Mouse (Mus musculus): ENCODE measurements around the gene Atoh7.
"Not testable (repeated sequence)": the region's sequence is repeated elsewhere in the genome, so short reads cannot be mapped to it uniquely, and the experiment has no call there.

The Atoh7 gene

DNA sequence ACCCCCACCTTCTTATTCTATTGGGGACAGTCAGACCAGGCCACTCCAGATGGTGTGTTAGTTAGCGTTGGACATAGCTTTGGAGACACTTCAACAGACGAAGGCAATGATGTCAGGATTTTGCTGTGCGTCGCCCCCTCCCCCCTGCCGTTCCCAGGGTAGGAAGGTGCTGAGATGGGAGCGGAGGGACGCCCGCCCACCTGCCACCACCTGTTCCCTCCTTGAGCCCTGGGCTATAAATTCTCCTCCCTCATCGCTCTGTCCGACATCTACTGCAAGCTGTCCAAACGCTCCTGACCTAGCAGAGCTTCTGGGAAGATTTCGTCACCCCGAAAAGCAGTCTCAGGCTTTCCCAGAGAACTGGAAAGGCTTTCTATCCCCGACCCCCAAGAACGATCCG is at the start of gene Atoh7:
TSS of gene Atoh7 (plus strand) at position 131 of the 400 bp plus-strand sequence.
- peak; percentile 50 to 51 for DNase-seq (ENCODE audit: low spot score in 2 of 2)

DNA sequence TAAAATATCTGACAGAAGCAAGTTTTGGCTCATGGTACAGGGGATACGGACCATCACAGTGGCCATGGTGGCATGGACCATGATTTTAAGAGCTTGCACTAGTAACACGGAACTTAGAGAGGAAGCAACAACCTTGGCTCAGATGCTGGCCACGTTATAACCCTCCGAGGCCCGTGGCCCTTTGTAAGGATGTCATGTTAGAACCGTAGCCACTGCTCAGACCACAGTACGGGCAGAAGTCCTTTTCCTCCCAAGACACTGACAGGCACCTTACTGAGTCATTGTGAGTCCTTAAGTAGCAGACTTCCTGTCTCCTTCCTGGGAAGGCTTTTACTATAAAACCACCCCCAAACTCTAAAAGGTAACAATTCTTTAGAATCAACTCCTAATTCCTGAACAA is 48.2 kb upstream of the Atoh7 start:
- no peak for DNase-seq (ENCODE audit: low spot score in 2 of 2)

DNA sequence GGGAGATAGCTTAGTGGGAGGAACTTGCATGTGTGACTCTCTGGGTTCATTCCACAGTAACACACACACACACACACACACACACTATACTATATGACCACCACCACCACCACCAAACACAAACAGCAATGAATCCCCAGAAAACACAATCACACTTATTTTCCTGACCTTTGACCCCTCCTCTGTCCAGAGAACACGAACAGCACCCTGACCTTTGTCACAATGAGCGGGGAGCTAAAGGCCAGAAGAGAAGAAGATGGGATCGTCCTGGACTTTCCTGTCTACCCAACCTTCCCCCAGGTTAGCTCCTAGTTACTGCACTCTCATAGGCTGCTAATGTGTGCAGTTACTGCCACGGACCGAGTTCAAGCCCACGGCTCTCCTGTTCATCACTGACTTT is 47.4 kb upstream of the Atoh7 start:
- no peak for DNase-seq (ENCODE audit: low spot score in 2 of 2)

DNA sequence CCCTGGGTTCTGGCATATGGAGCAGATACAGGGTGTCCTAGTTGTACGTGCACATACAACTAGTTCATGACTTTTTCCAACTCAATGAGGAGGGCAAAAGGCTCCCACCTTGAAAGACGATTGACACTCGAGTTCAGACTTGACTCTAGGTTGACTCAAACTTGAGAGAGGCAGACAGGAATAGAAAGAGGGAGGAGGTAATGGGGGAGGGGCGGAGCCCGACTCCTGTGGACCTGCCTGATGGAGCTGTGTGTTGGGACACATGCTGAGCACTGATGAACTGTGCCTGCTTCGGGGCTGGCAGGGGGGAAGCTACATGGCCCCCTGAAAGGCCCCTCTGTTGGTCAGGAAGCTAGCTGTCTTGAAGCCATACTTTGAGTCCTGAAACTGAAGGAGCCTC is 46.4 kb upstream of the Atoh7 start:
- no peak for DNase-seq (ENCODE audit: low spot score in 2 of 2)

DNA sequence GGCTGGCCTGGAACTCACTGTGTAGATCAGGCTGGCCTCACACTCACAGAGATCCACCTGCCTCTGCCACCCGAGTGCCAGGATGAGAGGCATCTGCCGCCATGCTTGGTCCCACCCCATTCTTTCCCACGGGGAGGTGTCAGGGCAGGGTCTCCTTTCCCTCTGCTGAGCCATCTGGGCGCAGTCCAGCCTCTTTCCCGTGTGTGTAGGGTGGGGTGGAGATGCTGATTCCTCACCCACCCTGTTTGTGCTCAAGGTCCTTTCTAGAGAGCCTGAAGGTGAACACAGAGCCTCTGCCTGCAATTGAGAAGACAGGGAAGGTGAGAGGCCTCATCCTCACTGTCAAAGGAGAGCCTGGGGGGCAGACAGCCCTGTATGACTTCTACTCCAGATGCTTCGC is 45.4 kb upstream of the Atoh7 start:
- not testable (repeated sequence) for DNase-seq (ENCODE audit: low spot score in 2 of 2)

DNA sequence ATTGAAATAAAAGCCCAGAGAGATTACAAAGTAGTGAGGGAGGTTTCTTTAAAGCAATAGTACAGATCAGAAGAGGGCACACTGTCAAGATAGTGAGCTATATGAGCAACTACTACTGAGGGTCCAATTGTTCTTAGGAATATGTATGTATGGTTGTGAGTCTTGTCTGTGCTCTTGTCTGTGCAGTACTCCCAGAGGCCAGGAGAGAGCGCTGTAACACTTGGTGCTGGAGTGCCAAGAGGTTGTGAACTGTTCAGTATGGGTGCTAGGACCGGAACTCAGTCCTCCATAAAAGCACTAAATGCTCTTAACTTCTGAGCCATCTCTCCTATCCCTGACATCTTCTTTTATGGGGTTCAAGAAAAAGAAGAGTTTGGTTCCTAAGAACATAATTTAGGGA is 44.9 kb upstream of the Atoh7 start:
- no peak for DNase-seq (ENCODE audit: low spot score in 2 of 2)

DNA sequence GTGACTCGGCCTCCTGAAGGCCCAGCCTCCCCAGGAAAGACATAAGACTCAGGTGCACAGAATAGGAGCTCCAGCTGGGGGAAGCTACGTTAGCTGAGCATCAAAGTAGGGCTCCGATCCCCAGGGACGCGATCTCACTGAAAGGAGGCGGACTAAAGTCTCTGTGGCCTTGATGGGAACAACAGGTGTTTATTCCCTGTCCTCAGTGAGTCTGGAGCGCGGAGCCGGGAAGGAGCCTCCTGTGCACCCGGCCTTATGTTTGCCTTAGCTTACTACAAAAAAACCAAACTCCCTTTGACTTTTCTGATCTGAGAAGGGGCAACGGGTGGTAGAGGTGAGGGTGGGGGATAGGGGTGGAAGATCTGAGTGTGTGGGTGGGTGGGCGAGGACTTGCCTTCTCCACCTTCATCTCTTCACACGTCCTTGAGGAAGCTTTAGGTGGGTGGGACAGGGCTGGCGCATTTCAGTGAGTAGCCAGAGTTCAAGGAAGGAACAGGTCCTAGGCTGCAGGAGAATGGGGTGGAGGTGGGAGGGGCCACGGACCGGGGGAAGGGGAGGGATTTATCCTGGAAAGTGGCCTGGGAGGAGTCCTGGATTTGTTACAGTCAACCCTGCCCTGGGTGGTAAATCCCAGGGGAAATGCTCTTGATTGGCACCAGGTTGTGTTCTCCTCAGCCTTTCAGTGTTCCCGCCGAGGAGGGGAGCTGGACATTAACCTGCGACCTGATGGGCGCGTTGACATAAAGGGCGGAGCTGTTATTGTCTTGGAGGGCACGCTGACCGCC is 42.3 kb upstream of the Atoh7 start:
- no peak for DNase-seq (ENCODE audit: low spot score in 2 of 2)

DNA sequence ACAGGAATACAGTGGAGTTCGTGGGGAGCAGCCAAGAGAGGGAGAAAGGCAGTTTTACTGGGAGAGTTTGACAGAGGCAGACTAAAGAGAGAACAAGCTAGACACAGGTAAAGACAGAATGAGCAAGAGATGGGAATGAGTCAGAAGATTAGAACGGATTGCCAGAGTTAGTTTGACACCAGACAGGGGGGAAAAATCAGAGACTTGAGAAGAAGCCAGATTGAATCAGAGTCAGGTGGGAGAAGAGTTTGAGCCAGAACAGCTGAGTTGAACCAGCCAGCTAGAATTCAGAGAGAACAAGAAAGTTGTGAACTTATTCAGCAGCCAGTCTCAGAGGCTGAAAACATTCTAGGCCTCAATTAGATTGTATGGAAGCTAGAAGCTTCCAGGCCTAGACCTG is 39.6 kb upstream of the Atoh7 start, which contains the start of gene Pbld1:
TSS of gene Pbld1 (plus strand) at position 301 of the 400 bp plus-strand sequence.
- DNase-seq (ENCODE audit: low spot score in 2 of 2) = no peak

DNA sequence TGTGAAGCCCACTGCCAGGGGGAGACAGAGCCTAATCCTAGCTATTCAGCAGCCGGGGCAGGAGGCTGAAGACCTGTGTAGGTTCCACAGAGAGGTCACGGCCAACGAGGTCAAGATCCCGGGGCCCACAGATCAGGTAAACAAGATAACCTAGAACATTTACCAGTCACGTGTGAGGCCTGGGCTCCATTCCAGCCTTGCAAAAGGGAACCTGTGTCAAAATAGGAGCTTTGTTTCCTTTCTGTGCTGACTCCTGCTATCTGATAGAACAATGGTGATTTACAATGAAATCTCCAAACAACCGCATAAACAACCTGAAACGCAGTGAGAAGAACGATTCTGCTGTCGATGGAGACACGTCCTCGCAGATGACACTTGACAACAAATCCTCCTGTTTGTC is 39.0 kb upstream of the Atoh7 start:
- no peak for DNase-seq (ENCODE audit: low spot score in 2 of 2)

DNA sequence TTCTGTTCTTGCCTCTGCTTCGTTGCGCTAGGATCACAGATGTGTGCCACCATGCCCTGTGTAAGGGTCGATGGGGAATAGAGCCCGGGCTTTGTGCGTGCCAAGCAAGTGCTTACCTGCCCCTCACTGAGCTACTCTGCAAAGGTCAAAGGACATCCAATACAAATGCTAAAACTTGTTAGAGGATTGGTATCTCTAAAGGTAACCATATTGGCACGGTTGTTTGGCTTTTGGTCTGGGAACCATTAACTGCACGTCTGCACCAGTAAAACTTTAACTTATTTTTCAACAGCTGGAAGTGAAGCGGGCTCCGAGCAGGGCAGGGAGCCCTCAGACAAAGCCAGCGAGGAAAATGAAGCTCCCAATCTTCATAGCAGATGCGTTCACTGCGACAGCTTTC is 38.2 kb upstream of the Atoh7 start:
- no peak for DNase-seq (ENCODE audit: low spot score in 2 of 2)

DNA sequence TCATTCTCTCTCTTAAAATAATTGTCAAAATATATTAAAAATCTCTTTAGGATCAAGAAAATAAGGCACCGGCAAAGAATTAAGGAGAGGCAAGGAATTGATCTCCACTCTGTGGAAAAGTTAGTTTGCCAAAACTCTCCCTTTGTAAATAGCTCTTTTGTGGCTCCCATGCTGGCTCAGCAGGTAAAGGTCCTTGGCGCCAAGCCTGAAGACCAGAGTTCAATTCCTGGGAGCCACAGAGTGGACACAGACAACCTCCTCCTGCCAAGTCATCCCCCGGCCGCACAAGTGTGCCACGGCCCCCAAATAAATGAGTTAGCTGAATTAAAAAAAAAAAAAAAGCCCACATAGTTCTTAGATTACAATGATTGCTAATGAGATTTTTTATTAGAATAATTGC is 36.8 kb upstream of the Atoh7 start:
- DNase-seq (ENCODE audit: low spot score in 2 of 2) = no peak

DNA sequence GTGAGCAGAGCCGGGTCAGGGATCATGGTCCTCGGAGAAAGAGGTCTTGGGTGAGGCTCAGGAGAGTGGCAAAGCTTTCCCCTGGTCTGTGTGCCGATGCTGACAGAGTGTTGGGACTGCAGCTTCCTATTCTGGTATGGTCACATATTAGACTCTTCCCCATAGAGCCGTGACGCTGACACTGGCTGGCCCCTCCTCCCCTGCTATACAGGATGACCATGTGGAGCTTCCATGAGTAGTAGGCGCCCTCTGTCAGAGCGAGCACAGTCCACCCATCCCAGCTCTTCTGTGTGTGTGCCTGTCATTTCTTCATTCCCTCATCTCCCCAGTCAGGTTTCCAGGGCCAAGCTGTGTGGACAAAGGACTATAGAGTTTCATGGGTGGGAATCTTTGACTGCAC is 36.1 kb upstream of the Atoh7 start:
- DNase-seq (ENCODE audit: low spot score in 2 of 2) = no peak

DNA sequence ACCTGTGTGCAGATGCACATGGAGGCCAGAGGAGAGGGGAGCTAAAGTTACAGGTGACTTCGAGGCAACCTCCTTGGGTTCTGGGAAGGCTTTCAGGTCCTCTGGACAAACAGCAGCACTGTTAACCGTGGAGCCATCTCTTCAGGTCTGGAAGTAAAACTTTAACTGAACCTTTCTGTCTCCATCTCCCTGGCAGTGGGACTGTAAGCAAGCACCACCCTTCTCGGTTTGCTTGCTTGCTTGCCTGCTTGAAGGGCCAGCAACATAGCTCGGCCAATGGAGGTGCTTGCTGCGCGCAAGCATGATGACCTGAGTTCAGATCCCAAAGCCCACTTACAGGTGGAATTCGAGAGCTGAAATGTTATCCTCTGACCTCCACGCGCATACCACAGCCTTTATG is 34.9 kb upstream of the Atoh7 start:
- no peak for DNase-seq (ENCODE audit: low spot score in 2 of 2)

DNA sequence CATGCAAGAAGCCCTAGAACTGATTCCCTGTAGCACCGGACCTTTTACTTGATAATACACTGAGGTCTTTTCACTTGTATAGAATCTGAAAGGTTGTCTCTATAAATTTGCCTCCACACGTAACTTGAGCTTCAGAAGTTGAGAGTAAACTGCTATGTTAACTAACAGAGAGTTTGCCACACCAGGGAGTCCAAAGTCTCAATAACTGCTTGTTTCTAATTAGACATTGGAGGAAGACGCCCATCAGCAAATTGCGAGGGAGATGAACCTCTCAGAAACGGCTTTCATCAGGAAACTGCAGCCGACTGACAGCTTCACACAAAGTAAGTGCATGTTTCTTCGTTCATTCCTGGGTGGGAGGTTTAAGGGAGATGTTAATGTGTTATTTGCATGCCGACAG is 33.9 kb upstream of the Atoh7 start:
- no peak for DNase-seq (ENCODE audit: low spot score in 2 of 2)

DNA sequence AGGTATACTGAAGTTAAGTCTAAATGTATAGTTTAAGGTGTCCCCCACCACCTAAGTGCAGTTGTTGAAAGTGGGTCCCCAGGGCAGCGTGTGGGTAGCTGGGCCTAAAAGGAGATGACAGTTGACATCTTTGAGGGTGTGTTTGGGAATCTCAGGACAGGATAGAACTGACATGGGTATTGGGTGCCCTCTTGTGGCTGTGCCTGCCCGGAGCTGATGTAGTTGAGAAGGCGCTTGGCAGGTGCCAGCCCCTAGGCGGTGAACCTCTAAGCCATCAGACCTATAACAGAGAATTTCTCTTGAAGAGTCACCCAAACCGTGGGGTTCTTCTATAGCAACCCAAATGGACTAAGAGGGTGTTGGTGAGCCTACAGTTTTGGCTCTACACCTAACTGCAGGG is 33.5 kb upstream of the Atoh7 start:
- peak; percentile 79 to 86 for DNase-seq (ENCODE audit: low spot score in 2 of 2)

DNA sequence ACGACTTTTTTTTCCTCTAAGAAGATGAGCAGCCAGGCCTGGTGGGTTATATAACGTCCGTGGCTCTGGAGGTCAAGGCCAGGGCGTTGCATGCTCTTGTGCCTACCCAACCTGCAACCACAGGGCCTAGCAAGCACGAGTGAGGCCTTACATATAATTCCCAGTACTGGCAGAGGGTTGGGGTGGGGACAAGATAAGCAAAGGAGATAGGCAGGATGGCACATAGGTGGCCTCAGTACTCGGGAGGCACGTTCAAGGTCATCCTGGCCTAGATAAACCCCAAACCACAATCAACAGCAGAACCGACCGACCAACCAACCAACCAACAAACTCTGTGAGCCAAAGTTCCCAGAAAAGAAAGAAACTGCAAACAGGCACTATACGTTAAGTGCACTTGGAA is 13.1 kb upstream of the Atoh7 start:
- no peak for DNase-seq (ENCODE audit: low spot score in 2 of 2)

DNA sequence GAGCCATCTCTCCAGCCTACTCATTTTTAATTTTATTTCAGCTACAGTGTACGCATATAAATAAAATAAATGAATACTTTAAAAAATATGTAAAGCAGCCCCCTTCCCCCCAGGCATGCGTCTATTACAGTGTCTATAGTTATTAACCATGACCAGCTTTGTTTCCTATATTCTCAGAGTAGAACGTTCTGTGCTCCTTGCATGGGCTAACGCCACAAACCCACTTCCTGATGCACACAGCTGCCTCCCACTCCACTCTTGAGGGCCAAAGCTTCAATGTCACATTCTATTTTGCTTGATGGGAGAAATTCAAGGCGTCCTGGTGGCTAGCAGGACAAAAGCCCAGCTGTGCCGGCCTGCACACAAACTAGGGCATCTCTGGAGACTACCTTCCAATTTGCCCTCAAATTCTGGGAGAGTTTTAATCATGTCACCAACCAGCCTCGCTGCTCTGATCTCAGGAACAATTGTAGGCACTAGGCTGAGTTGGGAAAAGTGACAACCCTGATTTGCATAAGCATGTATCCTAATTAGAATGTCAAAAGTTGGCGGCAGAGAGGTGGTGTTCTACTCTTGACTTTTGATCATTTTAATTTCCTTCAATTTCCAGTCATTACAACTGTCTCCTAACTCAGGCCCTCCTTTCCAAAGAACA is 10.2 kb upstream of the Atoh7 start:
- no peak for DNase-seq (ENCODE audit: low spot score in 2 of 2)

DNA sequence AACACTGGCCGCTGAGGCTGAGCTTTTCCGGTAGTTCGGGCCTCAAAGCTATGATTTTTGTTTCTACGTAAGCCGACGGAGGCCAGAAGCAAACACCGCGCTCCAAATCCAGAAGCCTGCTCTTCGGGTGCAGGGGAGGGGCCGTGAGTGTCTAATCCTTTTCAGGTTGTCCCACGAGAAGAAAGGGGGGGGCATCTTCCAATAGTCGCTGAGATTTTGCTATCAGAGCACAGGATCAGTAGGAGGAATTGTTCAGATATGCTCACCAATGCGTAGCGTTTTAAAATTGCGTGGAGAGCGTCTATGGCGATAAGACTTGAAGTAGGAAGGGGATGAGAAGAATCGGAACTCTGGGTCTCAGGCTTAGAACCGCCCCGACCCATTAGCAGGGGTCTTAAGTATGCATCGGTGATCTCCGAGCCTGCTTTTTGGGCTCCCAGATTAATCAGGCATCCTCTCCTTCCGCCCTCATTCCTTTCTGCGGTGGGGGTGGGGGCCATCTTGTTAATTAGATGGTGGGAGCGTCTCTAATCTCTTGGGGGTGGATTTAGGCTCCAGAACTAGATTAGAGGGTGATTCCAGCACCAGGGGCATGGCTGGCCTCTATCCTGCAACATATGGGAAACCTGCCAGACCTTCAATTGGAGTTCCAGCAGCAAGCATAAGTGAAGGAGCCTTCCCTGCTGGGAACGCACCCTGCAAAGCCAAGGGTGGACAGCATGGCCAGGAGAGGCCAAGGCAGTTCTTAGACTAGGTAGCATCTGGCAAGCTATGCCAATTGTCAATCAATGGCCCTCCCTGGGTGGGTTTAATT is 9.5 kb upstream of the Atoh7 start:
- no peak for DNase-seq (ENCODE audit: low spot score in 2 of 2)

DNA sequence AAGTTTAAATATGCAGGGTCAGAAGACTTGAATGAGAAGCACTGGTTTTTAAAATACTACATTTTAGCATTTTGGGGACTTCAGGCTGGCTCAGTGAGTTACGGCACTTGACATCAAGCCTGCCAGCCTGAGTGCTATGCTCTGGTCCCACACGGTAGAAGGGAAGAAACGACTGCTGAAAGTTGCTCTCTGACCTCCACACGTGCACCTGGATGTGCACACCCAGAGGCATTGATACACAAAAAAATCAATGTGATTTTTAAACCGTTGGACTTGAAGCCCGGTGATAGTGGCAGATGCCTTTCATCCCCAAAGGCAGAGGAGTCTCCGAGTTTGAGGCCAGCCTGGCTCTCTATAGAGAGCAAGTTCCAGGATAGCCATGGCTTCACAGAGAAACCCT is 7.5 kb upstream of the Atoh7 start:
- DNase-seq (ENCODE audit: low spot score in 2 of 2) = no peak

DNA sequence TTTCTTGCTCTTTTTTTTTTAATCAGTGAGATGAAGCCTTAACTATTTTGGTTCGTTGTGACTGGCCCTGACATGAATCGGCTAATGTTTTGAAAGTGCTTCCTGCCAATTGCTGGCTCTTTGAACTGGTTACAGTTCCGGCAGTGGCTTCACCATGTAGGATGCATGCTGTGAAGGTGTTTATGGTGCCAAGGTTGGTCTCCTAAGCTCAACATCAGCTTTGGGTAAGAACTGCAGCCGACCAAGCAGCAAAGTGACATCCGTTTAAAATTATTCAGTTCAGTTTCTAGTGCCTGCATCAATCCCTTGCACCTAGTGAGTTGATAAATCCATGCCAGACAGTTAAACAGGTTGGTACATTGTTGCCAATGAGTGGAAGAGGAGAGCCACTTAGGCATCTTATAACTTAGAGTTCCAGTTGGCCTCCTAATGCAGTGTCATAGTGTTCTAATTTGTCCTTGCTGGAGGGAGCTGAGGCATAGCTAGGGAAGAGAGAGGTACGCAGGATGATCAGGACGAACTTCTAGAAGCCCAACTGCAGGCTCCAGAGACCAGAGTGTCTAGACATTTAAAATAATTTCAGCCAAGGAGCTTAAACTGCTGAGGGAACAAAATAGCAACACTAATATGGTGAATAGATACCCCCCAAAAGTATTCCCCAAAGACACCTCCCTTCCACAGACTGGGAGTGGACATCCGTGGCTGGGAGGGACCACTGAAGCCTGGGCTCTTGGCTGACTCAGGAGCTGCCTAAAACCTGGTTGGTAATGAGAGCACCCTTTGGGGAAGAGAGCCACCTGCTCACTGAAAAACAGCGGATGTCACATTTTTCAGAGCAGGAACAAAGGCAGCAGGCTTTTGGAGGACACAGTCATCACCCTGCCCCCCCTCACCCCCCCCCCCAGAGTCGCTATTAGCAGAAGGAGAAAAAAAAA is 6.6 kb upstream of the Atoh7 start:
- DNase-seq (ENCODE audit: low spot score in 2 of 2) = no peak

DNA sequence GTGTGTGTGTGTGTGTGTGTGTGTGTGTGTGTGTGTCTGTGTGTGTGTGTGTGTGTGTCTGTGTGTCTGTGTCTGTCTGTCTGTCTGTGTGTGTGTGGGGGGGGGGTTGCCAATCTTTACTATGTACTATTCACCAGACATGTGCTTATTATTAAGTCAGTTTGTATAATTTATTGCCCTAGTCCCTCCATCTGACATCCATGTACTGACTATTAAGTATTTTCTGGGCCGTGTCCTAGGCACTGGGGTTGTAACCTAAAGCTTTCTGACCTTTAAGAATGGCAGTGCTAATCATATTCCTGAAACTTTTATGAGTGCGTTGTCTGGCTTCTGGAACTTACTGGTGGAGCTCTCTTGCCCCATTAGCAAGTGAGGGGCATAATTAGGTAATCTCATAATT is 2.7 kb upstream of the Atoh7 start:
- DNase-seq (ENCODE audit: low spot score in 2 of 2) = no peak

DNA sequence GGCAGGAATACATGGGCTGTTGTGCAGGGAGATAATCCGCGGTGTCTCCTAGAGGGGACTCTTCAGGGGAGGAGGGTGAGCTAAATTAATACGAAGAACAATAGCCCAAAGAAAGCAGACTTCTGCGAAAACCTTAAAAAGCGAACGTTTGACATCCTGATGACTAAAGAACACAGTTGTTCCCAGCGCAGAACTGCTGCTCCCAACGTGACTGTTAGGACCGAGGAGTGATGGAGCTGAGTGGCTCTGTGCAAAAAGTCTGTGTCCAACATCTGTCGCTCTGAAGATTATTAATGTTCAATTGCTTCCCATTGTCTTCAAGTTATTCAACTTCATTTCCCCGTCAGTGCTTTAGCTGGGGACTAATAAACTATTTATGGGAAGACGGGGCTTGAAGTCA is 1.3 kb upstream of the Atoh7 start:
- no peak for DNase-seq (ENCODE audit: low spot score in 2 of 2)
